Mouse (Mus musculus) forebrain, embryonic 14.5 days (tissue): ENCODE measurements at regions not wholly inside any gene's neighbourhood (a gene's known extent, or its start where the extent isn't known, plus 50 kb on each side); places are given as distances from the start of the nearest gene placed in this dataset.

Experiments used
- ATAC-seq: fragments of 200-750 bp; cut with Nextera tagmentation; 2 replicates; pipeline ENCODE4 v1.8.0; 2017; ENCODE audit warnings: mild to moderate bottlenecking, moderate library complexity
- DNase-seq: peaks from one replicate; pipeline ENCODE4 v3.0.0-alpha.2; 2015; ENCODE audit warnings: low spot score
- H3K27ac ChIP-seq: fragments of 300-500 bp; sonication (generic); 2 replicates; pipeline ENCODE4 v1.5.1; 2014; ENCODE audit warnings: low read depth, mild to moderate bottlenecking, control low read depth, low read length, moderate library complexity
- H3K27me3 ChIP-seq: fragments of 300-500 bp; sonication (generic); replicated peaks from 2 replicates; pipeline ENCODE4 v1.6.1; 2014; ENCODE audit warnings: low read length, control low read depth, mixed read lengths; ENCODE audit not compliant: control insufficient read depth, insufficient read depth
- H3K36me3 ChIP-seq: fragments of 300-500 bp; sonication (generic); 2 replicates; pipeline ENCODE4 v1.6.1; 2014; ENCODE audit warnings: low read length, control low read depth; ENCODE audit not compliant: control insufficient read depth, insufficient read depth
- H3K4me1 ChIP-seq: fragments of 300-500 bp; sonication (generic); 2 replicates; pipeline ENCODE4 v1.6.1; 2014; ENCODE audit warnings: antibody characterized with exemption, low read length, control low read depth; ENCODE audit not compliant: control insufficient read depth, insufficient read depth
- H3K4me2 ChIP-seq: fragments of 300-500 bp; sonication (generic); 2 replicates; pipeline ENCODE4 v1.6.1; 2014; ENCODE audit warnings: mild to moderate bottlenecking, control low read depth, low read length
- H3K4me3 ChIP-seq: fragments of 300-500 bp; sonication (generic); 2 replicates; pipeline ENCODE4 v1.5.1; 2014; ENCODE audit warnings: low read depth, low read length, control low read depth
- H3K9ac ChIP-seq: fragments of 300-500 bp; sonication (generic); 2 replicates; pipeline ENCODE4 v1.6.1; 2014; ENCODE audit warnings: mild to moderate bottlenecking, low read length, control low read depth, moderate library complexity
- H3K9me3 ChIP-seq: fragments of 300-500 bp; sonication (generic); replicated peaks from 2 replicates; pipeline ENCODE4 v1.6.1; 2016; ENCODE audit warnings: low read length, control low read depth, mixed read lengths; ENCODE audit not compliant: control insufficient read depth
- WGBS: fragments of 180-500 bp; shearing (Covaris S2); extraction: QIAGEN DNeasy Blood & Tissue Kit; methylation state at CpG from one replicate; pipeline ENCODE4 v1.1.7; 2014; 5-methylcytosine and 5-hydroxymethylcytosine counted together

DNA sequence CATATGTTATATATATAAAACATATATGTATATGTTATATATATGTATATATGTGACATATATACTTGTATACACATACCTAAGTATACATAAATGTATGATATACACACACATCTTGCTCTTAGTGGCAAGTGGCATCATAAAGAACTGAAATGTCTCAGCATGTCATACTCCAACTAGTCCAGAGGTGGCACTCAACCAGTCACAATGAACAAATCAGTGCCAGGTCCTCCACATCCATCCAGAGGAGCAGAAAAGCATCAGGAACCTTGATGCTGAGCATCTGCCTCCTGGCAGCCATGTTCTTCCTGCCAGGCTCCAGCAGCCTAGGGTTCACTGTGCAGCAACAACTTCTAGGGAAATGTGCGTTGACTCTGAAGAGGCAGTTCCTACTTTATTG lies 405.2 kb upstream of the Mki67 start:
- H3K36me3 ChIP-seq: no peaks in the 10 kb centered on the region
- no peak overlapping the region for H3K27ac ChIP-seq
- no peak overlapping the region for H3K9ac ChIP-seq
- no peaks in the 10 kb centered on the region for H3K4me1 ChIP-seq
- H3K4me2 ChIP-seq: no peak overlapping the region
- ATAC-seq (no peak), DNase-seq (no peak)
- H3K4me3 ChIP-seq: no peak overlapping the region
- H3K27me3 ChIP-seq: no peaks in the 10 kb centered on the region
- no peaks in the 10 kb centered on the region for H3K9me3 ChIP-seq
- WGBS: 83% methylated on average over 1 of the region's 1 CpGs

DNA sequence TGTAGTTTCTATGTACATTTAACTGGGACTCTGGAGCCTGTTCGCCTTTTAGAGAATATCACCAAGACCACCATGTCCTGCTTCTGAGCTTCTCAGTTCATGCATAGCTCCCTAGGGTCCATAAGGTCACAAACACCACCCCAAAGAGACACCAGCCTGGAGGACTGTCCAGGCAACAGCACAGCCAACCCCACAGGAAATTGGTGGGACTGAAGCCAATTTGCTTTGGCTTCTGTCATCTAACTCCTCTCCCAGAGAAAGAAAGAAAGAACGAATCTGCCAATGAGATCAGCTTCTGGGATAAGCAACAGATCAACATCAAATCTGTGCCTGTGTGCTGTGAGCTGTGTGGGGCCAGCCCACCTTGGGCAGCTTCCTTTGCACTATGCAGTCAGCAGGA lies 408.6 kb upstream of the Mki67 start:
- DNase-seq: no peak
- WGBS: 73% methylated on average over 2 of the region's 2 CpGs
- no peak overlapping the region for H3K4me3 ChIP-seq

DNA sequence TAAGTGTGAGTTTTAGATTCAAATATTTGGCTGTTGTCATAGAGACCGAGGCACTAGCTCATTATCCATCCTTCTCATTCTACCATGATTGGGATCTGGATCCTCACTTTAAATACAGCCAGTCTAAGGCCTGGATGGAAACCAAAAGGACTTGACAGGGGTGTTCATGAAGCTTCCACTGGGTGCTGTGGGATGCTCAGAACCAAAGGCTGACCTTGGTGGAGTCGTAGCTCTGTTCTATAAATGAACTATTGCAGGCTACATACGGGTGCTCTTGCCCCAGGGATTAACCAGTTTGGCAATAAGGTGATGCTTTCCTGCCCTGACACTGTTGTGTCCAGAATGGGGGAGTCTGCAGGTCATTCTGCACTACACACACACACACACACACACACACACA lies 410.2 kb upstream of the Mki67 start:
- no peak for DNase-seq
- no peaks in the 10 kb centered on the region for H3K36me3 ChIP-seq
- 87% methylated on average over 3 of the region's 3 CpGs for WGBS

More for the DNA sequence above, 408.6 kb upstream of the Mki67 start:
- no peak overlapping the region for H3K9ac ChIP-seq
- no peaks in the 10 kb centered on the region for H3K27me3 ChIP-seq
- H3K4me1 ChIP-seq: peaks cover 3% of the 10 kb centered on the region; the same call in 1 of the 2 replicates
- H3K9me3 ChIP-seq: no peaks in the 10 kb centered on the region
- no peaks in the 10 kb centered on the region for H3K36me3 ChIP-seq
- H3K27ac ChIP-seq: no peak overlapping the region
- no peak overlapping the region for H3K4me2 ChIP-seq
- no peak for ATAC-seq

DNA sequence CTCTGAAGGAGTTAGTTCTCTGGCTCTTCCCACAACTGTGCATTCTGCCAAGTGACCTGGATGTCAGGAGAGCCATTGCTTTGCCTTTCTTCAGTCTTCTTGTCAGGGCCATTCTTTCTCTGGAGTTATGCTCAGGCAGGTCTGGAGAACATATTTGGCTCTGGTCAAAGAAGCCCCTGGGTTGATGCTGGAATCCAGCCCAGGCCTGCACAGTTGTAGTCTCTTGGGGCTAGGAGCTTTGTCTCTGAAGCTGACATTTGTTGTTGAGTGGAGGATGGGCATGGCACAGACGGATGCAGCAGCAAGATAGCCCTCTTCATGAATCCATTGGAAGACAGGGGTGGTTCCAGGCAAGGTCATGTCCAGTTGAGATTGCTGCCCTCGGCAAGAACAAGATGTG lies 411.4 kb upstream of the Mki67 start:
- ATAC-seq (no peak), DNase-seq (no peak)
- H3K4me3 ChIP-seq: no peak overlapping the region
- 86% methylated on average over 2 of the region's 2 CpGs for WGBS
- peaks cover 3% of the 10 kb centered on the region; the same call in 1 of the 2 replicates for H3K4me1 ChIP-seq
- H3K9me3 ChIP-seq: no peaks in the 10 kb centered on the region
- H3K9ac ChIP-seq: no peak overlapping the region
- no peak overlapping the region for H3K27ac ChIP-seq
- no peaks in the 10 kb centered on the region for H3K27me3 ChIP-seq
- H3K36me3 ChIP-seq: no peaks in the 10 kb centered on the region
- no peak overlapping the region for H3K4me2 ChIP-seq

More for the DNA sequence above, 410.2 kb upstream of the Mki67 start:
- Histone ChIP-seq H3K27me3 (no peaks in the 10 kb centered on the region), H3K4me1 (peaks cover 3% of the 10 kb centered on the region; the same call in 1 of the 2 replicates), H3K9ac (no peak overlapping the region), H3K9me3 (no peaks in the 10 kb centered on the region), H3K4me2 (no peak overlapping the region), H3K4me3 (no peak overlapping the region), H3K27ac (no peak overlapping the region)
- ATAC-seq: no peak

DNA sequence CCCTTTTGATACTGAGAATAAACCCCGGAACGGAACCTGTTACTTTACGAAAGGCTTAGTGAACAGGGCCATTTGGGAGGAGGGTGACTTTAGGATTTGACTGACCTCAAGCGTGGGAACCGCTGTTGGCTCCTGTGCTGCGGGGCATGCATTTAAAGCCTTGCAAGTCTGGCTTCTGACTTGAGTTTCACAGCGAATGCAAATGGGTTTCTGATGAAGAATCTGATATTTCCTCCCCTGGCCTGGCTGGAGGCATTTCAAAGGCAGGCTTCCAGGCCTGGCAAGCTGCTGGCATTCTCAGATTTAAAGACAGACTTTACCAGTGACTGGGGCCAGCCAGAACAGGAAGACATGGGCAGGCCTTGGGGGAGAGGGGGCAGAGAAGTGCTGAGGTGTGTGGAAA lies 413.6 kb upstream of the Mki67 start:
- H3K9ac ChIP-seq: no peak overlapping the region
- DNase-seq (peak; percentile 24), ATAC-seq (no peak)
- H3K9me3 ChIP-seq: no peaks in the 10 kb centered on the region
- WGBS: 34% methylated on average over 7 of the region's 7 CpGs
- H3K4me3 ChIP-seq: no peak overlapping the region
- H3K36me3 ChIP-seq: no peaks in the 10 kb centered on the region
- H3K4me2 ChIP-seq: no peak overlapping the region
- H3K27ac ChIP-seq: no peak overlapping the region
- H3K27me3 ChIP-seq: no peaks in the 10 kb centered on the region
- H3K4me1 ChIP-seq: peaks cover 3% of the 10 kb centered on the region; the same call in 1 of the 2 replicates

DNA sequence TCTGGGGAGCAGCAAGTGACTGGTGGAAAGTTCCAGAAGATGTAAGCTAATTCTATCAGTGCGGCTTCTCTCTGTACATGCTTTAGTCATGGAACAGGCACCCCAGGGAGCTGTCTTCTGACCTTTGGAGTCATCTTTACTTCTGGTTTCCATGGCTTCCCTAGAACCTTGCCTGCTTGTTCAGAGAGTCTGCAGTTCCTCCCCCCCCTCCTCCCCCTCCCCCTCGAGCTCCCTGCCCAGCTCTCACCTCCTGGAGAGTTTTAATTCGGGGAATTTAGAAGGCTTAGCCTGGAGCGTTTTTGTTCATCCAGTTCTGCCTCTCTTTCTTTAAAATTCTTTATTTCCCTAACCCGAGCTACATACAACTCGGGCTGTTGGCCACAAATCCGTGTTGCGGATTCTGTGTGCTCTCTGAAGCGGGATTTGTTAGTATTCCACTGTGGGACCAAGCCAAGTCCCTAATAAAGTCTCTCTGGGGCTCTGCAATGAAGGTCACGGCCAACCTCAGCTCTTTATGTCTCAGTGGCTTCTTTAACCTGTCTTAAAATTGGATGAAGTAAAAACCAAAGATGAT lies 414.6 kb upstream of the Mki67 start:
- H3K27me3 ChIP-seq: no peaks in the 10 kb centered on the region
- 13% methylated on average over 10 of the region's 10 CpGs for WGBS
- no peak overlapping the region for H3K4me3 ChIP-seq
- peaks cover 3% of the 10 kb centered on the region; the same call in 1 of the 2 replicates for H3K4me1 ChIP-seq
- no peaks in the 10 kb centered on the region for H3K36me3 ChIP-seq
- H3K9ac ChIP-seq: no peak overlapping the region
- DNase-seq (peak; percentile 34), ATAC-seq (no peak)
- no peak overlapping the region for H3K4me2 ChIP-seq
- no peaks in the 10 kb centered on the region for H3K9me3 ChIP-seq
- H3K27ac ChIP-seq: no peak overlapping the region

DNA sequence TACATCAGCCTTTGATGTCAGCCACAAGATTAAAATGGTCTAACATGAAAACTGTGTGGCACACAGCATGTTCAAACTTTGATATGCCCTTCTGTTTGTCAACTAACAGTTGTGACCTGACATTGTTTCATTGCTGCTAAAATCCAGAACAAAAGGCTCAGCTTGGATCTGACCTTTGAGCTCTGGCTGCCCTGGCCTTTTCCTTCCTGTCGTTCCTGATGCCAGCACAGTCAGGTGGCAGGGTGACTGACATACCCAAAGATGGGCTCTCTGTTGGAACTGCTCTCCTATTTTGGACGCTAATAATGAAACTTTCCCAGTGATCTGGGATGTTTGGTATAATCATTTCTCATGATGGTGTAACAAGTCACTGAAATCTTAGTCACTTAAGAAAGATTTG lies 416.8 kb upstream of the Mki67 start:
- ATAC-seq: no peak
- H3K4me2 ChIP-seq: no peak overlapping the region
- no peak overlapping the region for H3K9ac ChIP-seq
- H3K4me1 ChIP-seq: peaks cover 3% of the 10 kb centered on the region; the same call in 1 of the 2 replicates
- H3K4me3 ChIP-seq: no peak overlapping the region
- H3K36me3 ChIP-seq: no peaks in the 10 kb centered on the region
- H3K27me3 ChIP-seq: no peaks in the 10 kb centered on the region
- no peaks in the 10 kb centered on the region for H3K9me3 ChIP-seq
- H3K27ac ChIP-seq: no peak overlapping the region
- 73% methylated on average over 2 of the region's 2 CpGs for WGBS
- no peak for DNase-seq

DNA sequence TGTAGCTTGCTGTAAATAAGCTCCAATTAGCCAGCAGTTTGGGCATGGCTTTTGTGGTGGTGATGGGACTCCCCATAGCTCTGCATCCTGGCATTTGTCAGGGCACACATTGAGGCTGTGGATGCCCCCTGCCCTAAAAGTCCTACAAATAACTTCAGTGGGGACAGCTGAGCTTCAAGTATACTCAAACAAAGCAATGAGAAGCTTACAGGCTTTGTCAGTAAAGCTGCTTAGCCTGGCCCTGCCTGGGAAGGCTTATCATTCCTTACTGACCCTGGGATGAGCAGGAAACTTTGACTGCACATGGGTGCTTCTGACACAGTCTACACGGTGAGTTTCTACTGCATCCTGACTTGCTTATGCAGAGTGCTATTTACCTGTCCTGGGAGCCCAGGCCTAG lies 420.5 kb upstream of the Mki67 start:
- WGBS: 58% methylated on average over 1 of the region's 1 CpGs
- ATAC-seq: no peak
- DNase-seq: no peak

DNA sequence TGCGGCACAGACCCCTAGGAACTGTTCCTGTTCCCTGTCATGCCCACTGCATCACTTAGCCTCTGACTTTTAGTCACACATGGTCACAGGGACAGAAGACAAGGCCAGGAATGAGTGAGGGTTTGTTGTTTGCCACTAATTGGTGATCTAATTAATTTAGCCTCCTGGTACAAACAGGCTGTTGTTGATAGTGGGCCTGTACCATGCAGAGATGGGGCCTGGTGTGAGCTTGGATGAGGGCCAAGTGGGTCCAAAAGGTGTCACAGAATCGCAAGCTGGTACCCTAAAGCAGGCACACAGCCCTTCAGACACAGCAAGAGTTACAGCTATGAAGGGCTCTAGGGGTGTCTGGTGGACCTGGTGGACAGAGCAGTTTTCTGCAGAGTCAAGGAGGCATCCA lies 421.2 kb upstream of the Mki67 start:
- WGBS: 72% methylated on average over 2 of the region's 2 CpGs
- H3K4me2 ChIP-seq: no peak overlapping the region
- ATAC-seq: no peak

More for the DNA sequence above, 420.5 kb upstream of the Mki67 start:
- Histone ChIP-seq H3K4me2 (no peak overlapping the region), H3K36me3 (no peaks in the 10 kb centered on the region), H3K27me3 (no peaks in the 10 kb centered on the region), H3K4me1 (no peaks in the 10 kb centered on the region), H3K9ac (no peak overlapping the region), H3K27ac (no peak overlapping the region), H3K9me3 (no peaks in the 10 kb centered on the region), H3K4me3 (no peak overlapping the region)

More for the DNA sequence above, 421.2 kb upstream of the Mki67 start:
- H3K27me3 ChIP-seq: no peaks in the 10 kb centered on the region
- no peaks in the 10 kb centered on the region for H3K4me1 ChIP-seq
- H3K36me3 ChIP-seq: no peaks in the 10 kb centered on the region
- H3K9me3 ChIP-seq: no peaks in the 10 kb centered on the region
- H3K9ac ChIP-seq: no peak overlapping the region
- DNase-seq: no peak
- H3K4me3 ChIP-seq: no peak overlapping the region
- no peak overlapping the region for H3K27ac ChIP-seq
